Mouse (Mus musculus) CH12.LX (cell line): ENCODE measurements around the gene Cdk2ap2. TPM values are rescaled to one million over a fixed set of nuclear protein-coding genes. Genes with fewer than 3 reads are reported as not detected.

ENCODE experiments used
- DNase-seq: peaks from one replicate; pipeline ENCODE4 v3.0.0-alpha.2; 2013; ENCODE audit errors: extremely low read depth
- H3K27ac ChIP-seq: 2 replicates; pipeline ENCODE4 v1.5.1; 2012; ENCODE audit warnings: low read depth, mild to moderate bottlenecking, control low read depth, moderate library complexity; ENCODE audit not compliant: insufficient read depth
- H3K27me3 ChIP-seq: replicated peaks from 2 replicates; pipeline ENCODE3; 2012; ENCODE audit warnings: inconsistent platforms
- H3K36me3 ChIP-seq, 2 experiments: replicated peaks in 1 of 2; 2 replicates each; pipeline versions ENCODE3 to v1.6.1; 2012; ENCODE audit warnings: inconsistent platforms in 1 of 2, low read length in 1 of 2, mild to moderate bottlenecking in 1 of 2, mixed read lengths in 1 of 2, moderate library complexity in 1 of 2; ENCODE audit not compliant: control insufficient read depth in 1 of 2, insufficient read depth in 1 of 2
- H3K4me1 ChIP-seq, 2 experiments: 2 replicates each; pipeline ENCODE4 v1.6.1; 2012; ENCODE audit warnings: inconsistent platforms in 1 of 2, moderate library complexity in 1 of 2; ENCODE audit not compliant: insufficient read depth in 2 of 2, control insufficient read depth in 1 of 2
- H3K4me2 ChIP-seq: 2 replicates; pipeline ENCODE4 v1.6.1; 2012; ENCODE audit warnings: low read depth, mild to moderate bottlenecking, control low read depth; ENCODE audit not compliant: poor library complexity, insufficient read depth, severe bottlenecking
- H3K4me3 ChIP-seq, 3 experiments: fragments of 150-350 bp in 1 of 3; sonication (generic) in 1 of 3; replicated peaks in 1 of 3; 2 replicates each; pipeline versions ENCODE3 to v1.5.1; 2011 to 2012; ENCODE audit warnings: low read depth in 2 of 3, low read length in 2 of 3, mild to moderate bottlenecking in 2 of 3, moderate library complexity in 2 of 3, control low read depth in 1 of 3, improper control_type of control experiment in 1 of 3, inconsistent platforms in 1 of 3, mixed read lengths in 1 of 3; ENCODE audit not compliant: poor library complexity in 1 of 3
- H3K79me2 ChIP-seq: replicated peaks from 2 replicates; pipeline ENCODE4 v1.6.1; 2012; ENCODE audit warnings: mild to moderate bottlenecking, moderate library complexity; ENCODE audit not compliant: control insufficient read depth, poor library complexity, insufficient read depth, severe bottlenecking; ENCODE audit errors: extremely low read depth
- H3K9ac ChIP-seq: 2 replicates; pipeline ENCODE4 v1.6.1; 2012; ENCODE audit warnings: low read depth, mild to moderate bottlenecking, control low read depth, moderate library complexity; ENCODE audit not compliant: insufficient read depth
- H3K9me3 ChIP-seq: replicated peaks from 2 replicates; pipeline ENCODE3; 2012; ENCODE audit warnings: low read length, inconsistent platforms, mixed read lengths
- BHLHE40 ChIP-seq: IDR thresholded peaks from 2 replicates; pipeline ENCODE4 v1.6.1; 2011; ENCODE audit warnings: mild to moderate bottlenecking, low read depth, low read length, improper control_type of control experiment
- CTCF ChIP-seq, 2 experiments: IDR thresholded peaks in 1 of 2; conservative IDR thresholded peaks in 1 of 2; 2 replicates each; pipeline ENCODE4 v1.5.1; 2011 to 2012; ENCODE audit warnings: low read depth in 2 of 2, low read length in 2 of 2, improper control_type of control experiment in 1 of 2, inconsistent platforms in 1 of 2, mild to moderate bottlenecking in 1 of 2, moderate library complexity in 1 of 2
- E2F4 ChIP-seq: IDR thresholded peaks from 2 replicates; pipeline ENCODE4 v1.6.1; 2011; ENCODE audit warnings: low read depth, low read length, improper control_type of control experiment; ENCODE audit not compliant: insufficient replicate concordance
- EP300 ChIP-seq: IDR thresholded peaks from 2 replicates; pipeline ENCODE4 v1.6.1; 2011; ENCODE audit warnings: low read length, improper control_type of control experiment
- HCFC1 ChIP-seq: IDR thresholded peaks from 2 replicates; pipeline ENCODE4 v1.6.1; 2012; ENCODE audit warnings: low read depth, mild to moderate bottlenecking, inconsistent platforms, low read length, improper control_type of control experiment
- IRF4 ChIP-seq: IDR thresholded peaks from 2 replicates; pipeline ENCODE4 v1.6.1; 2014; ENCODE audit warnings: low read depth, mild to moderate bottlenecking, inconsistent platforms, low read length, improper control_type of control experiment
- JUN ChIP-seq: IDR thresholded peaks from 2 replicates; pipeline ENCODE4 v1.6.1; 2011; ENCODE audit warnings: low read depth, mild to moderate bottlenecking, low read length, improper control_type of control experiment, moderate library complexity; ENCODE audit not compliant: insufficient read depth
- KAT2A ChIP-seq: IDR thresholded peaks from 2 replicates; pipeline ENCODE4 v1.6.1; 2012; ENCODE audit warnings: low read length, improper control_type of control experiment, inconsistent platforms; ENCODE audit not compliant: insufficient replicate concordance
- MXI1 ChIP-seq: IDR thresholded peaks from 2 replicates; pipeline ENCODE4 v1.6.1; 2011; ENCODE audit warnings: mild to moderate bottlenecking, low read depth, low read length, improper control_type of control experiment
- MYC ChIP-seq: IDR thresholded peaks from 2 replicates; pipeline ENCODE4 v1.6.1; 2011; ENCODE audit warnings: low read depth, mild to moderate bottlenecking, improper control_type of control experiment, low read length
- NELFE ChIP-seq: IDR thresholded peaks from 2 replicates; pipeline ENCODE4 v1.6.1; 2011; ENCODE audit warnings: low read depth, low read length, improper control_type of control experiment
- NRF1 ChIP-seq: IDR thresholded peaks from 2 replicates; pipeline ENCODE4 v1.6.1; 2014; ENCODE audit warnings: low read depth, mild to moderate bottlenecking, inconsistent platforms, low read length, improper control_type of control experiment, moderate library complexity
- RCOR1 ChIP-seq: conservative IDR thresholded peaks from 2 replicates; pipeline ENCODE4 v1.6.1; 2012; ENCODE audit warnings: low read depth, mild to moderate bottlenecking, inconsistent platforms, low read length, improper control_type of control experiment
- SIN3A ChIP-seq: IDR thresholded peaks from 2 replicates; pipeline ENCODE4 v1.6.1; 2012; ENCODE audit warnings: low read length, improper control_type of control experiment, inconsistent platforms
- TBP ChIP-seq: conservative IDR thresholded peaks from 2 replicates; pipeline ENCODE4 v1.6.1; 2011; ENCODE audit warnings: low read depth, low read length, improper control_type of control experiment
- ZC3H11A ChIP-seq: IDR thresholded peaks from 2 replicates; pipeline ENCODE4 v1.6.1; 2012; ENCODE audit warnings: low read depth, mild to moderate bottlenecking, inconsistent platforms, low read length, improper control_type of control experiment
- ZKSCAN1 ChIP-seq: IDR thresholded peaks from 2 replicates; pipeline ENCODE4 v1.6.1; 2012; ENCODE audit warnings: low read depth, inconsistent platforms, low read length, improper control_type of control experiment, borderline replicate concordance
- ZNF384 ChIP-seq: IDR thresholded peaks from 2 replicates; pipeline ENCODE4 v1.6.1; 2012; ENCODE audit warnings: low read depth, low read length, improper control_type of control experiment, inconsistent platforms
- dilution Hi-C: fragments of 300-500 bp; cut with MboI; formaldehyde crosslinking; loops from 2 replicates; pipeline ENCODE4 v1.14.3; 2020; ENCODE audit warnings: low sequenced_read_pairs; ENCODE audit not compliant: extremely low pct_unique_long_range_greater_than_20kb, extremely low pct_ligation_motif_present
- in situ Hi-C: fragments of 300-500 bp; cut with MboI; formaldehyde crosslinking; loops from 3 replicates; pipeline ENCODE4 v1.14.3; 2019; ENCODE audit warnings: low sequenced_read_pairs, low pct_ligation_motif_present, low pct_unique_long_range_greater_than_20kb, mixed read lengths
- polyA plus RNA-seq: library from polyadenylated mRNA; unstranded; fragments of >175 nt; gene quantifications from 2 replicates; pipeline ENCODE4 v1.2.1, GENCODE M21; 2012; ENCODE audit warnings: low read depth; ENCODE audit not compliant: insufficient read length
- total RNA-seq, 2 experiments: library from RNA; depleted of rRNA; stranded (reverse); fragments of 300-350 nt in 1 of 2; fragments of >200 nt in 1 of 2; gene quantifications; 2 replicates each; pipeline ENCODE4 v1.2.3; 2012 to 2014

The Cdk2ap2 gene
- total and polyA plus RNA-seq, 3 experiments: 63.4 to 69.5 (median 67.1) TPM

GRCm38 (mm10) chr19:4137913-4138312, 40.9 kb downstream of the Cdk2ap2 start:
- Histone ChIP-seq H3K79me2 (no peaks in the 10 kb centered on the region; the same call in 1 of the 2 replicates), H3K27ac (no peak overlapping the region; the same call in 1 of the 2 replicates), H3K9me3 (no peaks in the 10 kb centered on the region), H3K4me3 (no peak overlapping the region), H3K4me1 (peaks cover 38 to 91% of the 10 kb centered on the region in 2 experiments), H3K9ac (no peak overlapping the region), H3K4me2 (peak overlapping the region; percentile 42), H3K36me3 (peaks cover 4 to 56% of the 10 kb centered on the region in 2 experiments), H3K27me3 (no peaks in the 10 kb centered on the region)
- dilution Hi-C loops (no loop called here), in situ Hi-C loops (no loop called here)
- peak; percentile 43 for DNase-seq
- TF ChIP-seq EP300: peak; percentile 86
- no peak for TF ChIP-seq BHLHE40
- peak; percentile 34; the same call in 1 of the 2 replicates for TF ChIP-seq E2F4
- peak; percentile 85 for TF ChIP-seq IRF4

DNA sequence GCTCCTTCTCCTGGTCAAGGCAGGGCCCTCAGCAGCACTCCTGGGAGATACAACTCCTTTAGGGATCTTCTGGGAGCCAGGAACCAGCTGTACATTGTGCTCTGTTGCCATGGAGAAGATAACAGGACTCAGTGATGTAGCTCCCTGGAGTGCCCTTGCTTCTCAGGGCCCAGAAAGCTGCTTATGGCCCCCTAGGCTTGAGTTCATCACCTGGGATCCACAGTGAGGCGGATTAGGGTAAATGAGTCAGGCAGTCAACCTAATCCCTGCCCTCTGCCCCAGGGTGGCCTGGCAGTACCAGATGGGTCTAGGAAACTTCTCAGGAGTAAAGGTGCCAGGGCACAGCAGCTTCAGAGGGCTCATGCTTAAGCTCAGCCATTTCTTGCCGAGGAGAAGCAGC, 42.5 kb downstream of the Cdk2ap2 start, which contains the start of gene Gpr152:
Gene Gpr152 (plus strand): TSS at position 342 of the 400 bp plus-strand sequence.
- no peaks in the 10 kb centered on the region for H3K9me3 ChIP-seq
- peaks cover 0 to 49% of the 10 kb centered on the region in 2 experiments for H3K36me3 ChIP-seq
- no peaks in the 10 kb centered on the region for H3K27me3 ChIP-seq
- in situ Hi-C loops (no loop called here), dilution Hi-C loops (no loop called here)
- H3K79me2 ChIP-seq: no peaks in the 10 kb centered on the region
- no peak within 1 kb of the TSS for H3K27ac ChIP-seq
- DNase-seq: no peak
- TF ChIP-seq ZKSCAN1 (no peak), MXI1 (no peak), JUN (no peak), BHLHE40 (no peak), ZNF384 (no peak), TBP (no peak), RCOR1 (no peak), HCFC1 (no peak), SIN3A (no peak), NRF1 (no peak), ZC3H11A (no peak), CTCF (conservative IDR thresholded peaks at IDR 0.05 in 1 of 2, IDR thresholded peaks at IDR 0.05 in 1 of 2; ENCODE audit: low read depth in 2 of 2, low read length in 2 of 2) (no peak), MYC (no peak), EP300 (no peak), E2F4 (no peak), NELFE (no peak), KAT2A (no peak)
- no peak within 1 kb of the TSS for H3K4me2 ChIP-seq
- H3K9ac ChIP-seq: no peak within 1 kb of the TSS
- no peak within 1 kb of the TSS for H3K4me3 ChIP-seq
- peaks cover 48 to 91% of the 10 kb centered on the region in 2 experiments for H3K4me1 ChIP-seq
